Mouse (Mus musculus) liver, embryonic 14.5 days (tissue): ENCODE measurements around the gene Tdp1. TPM values are rescaled to one million over a fixed set of nuclear protein-coding genes. Genes with fewer than 3 reads are reported as not detected.

Experiments
- ATAC-seq: fragments of 200-750 bp; cut with Nextera tagmentation; 2 replicates; pipeline ENCODE4 v1.8.0; 2017; ENCODE audit warnings: moderate number of reproducible peaks, mild to moderate bottlenecking, moderate library complexity; ENCODE audit not compliant: insufficient read depth
- DNase-seq, 3 experiments: peaks; one replicate each; pipeline ENCODE4 v3.0.0-alpha.2; 2012 to 2013; ENCODE audit warnings: low read depth in 3 of 3, low spot score in 3 of 3
- H3K27ac ChIP-seq: fragments of 300-500 bp; sonication (generic); 2 replicates; pipeline ENCODE4 v1.5.1; 2014; ENCODE audit warnings: moderate library complexity, mild to moderate bottlenecking, control low read depth, inconsistent platforms
- H3K27me3 ChIP-seq: fragments of 300-500 bp; sonication (generic); 2 replicates; pipeline ENCODE4 v1.6.1; 2014; ENCODE audit warnings: mild to moderate bottlenecking, low read length, moderate library complexity; ENCODE audit not compliant: control insufficient read depth, insufficient read depth
- H3K36me3 ChIP-seq: fragments of 300-500 bp; sonication (generic); replicated peaks from 2 replicates; pipeline ENCODE4 v1.6.1; 2014; ENCODE audit warnings: low read depth; ENCODE audit not compliant: control insufficient read depth, insufficient read depth
- H3K4me1 ChIP-seq, 2 experiments: fragments of 200-500 bp in 1 of 2; fragments of 300-500 bp in 1 of 2; sonication (generic) in 1 of 2; replicated peaks; 2 replicates each; pipeline ENCODE4 v1.6.1; 2012 to 2014; ENCODE audit warnings: antibody characterized with exemption in 1 of 2, inconsistent platforms in 1 of 2, low read length in 1 of 2; ENCODE audit not compliant: control insufficient read depth in 2 of 2, insufficient read depth in 2 of 2
- H3K4me2 ChIP-seq: fragments of 300-500 bp; sonication (generic); 2 replicates; pipeline ENCODE4 v1.6.1; 2014; ENCODE audit warnings: low read depth, mild to moderate bottlenecking, control low read depth, moderate library complexity
- H3K4me3 ChIP-seq, 2 experiments: fragments of 200-500 bp in 1 of 2; fragments of 300-500 bp in 1 of 2; sonication (generic) in 1 of 2; 2 replicates each; pipeline ENCODE4 v1.5.1; 2012 to 2014; ENCODE audit warnings: low read depth in 2 of 2, low read length in 2 of 2, mild to moderate bottlenecking in 2 of 2, control low read depth in 1 of 2, inconsistent platforms in 1 of 2, moderate library complexity in 1 of 2; ENCODE audit not compliant: insufficient read depth in 1 of 2
- H3K9ac ChIP-seq: fragments of 300-500 bp; sonication (generic); replicated peaks from 2 replicates; pipeline ENCODE4 v1.6.1; 2014; ENCODE audit warnings: mild to moderate bottlenecking, control low read depth, moderate library complexity
- H3K9me3 ChIP-seq: fragments of 300-500 bp; sonication (generic); 2 replicates; pipeline ENCODE4 v1.6.1; 2016; ENCODE audit warnings: low read length, mixed read lengths; ENCODE audit not compliant: control insufficient read depth
- CTCF ChIP-seq: IDR thresholded peaks from 2 replicates; pipeline ENCODE4 v1.5.1; 2016; ENCODE audit warnings: antibody characterized with exemption, low read depth, control low read depth
- EP300 ChIP-seq: IDR thresholded peaks from 2 replicates; pipeline ENCODE4 v1.6.1; 2016; ENCODE audit warnings: antibody characterized with exemption, low read depth
- WGBS: fragments of 180-500 bp; shearing (Covaris S2); extraction: QIAGEN DNeasy Blood & Tissue Kit; methylation state at CpG from one replicate; pipeline ENCODE4 v1.1.7; 2014; ENCODE audit not compliant: insufficient replicate concordance; 5-methylcytosine and 5-hydroxymethylcytosine counted together
- polyA plus RNA-seq, 2 experiments: library from polyadenylated mRNA; depleted of rRNA in 1 of 2; stranded (reverse) in 1 of 2; unstranded in 1 of 2; fragments of >200 nt; fragmentation: Nextera tagmentation in 1 of 2; extraction: Ambion mirVana in 1 of 2; gene quantifications; 2 replicates each; pipeline versions ENCODE4 v1.2.1 to v1.2.3; 2012 to 2014

Tdp1 gene
- polyA plus RNA-seq, 2 experiments, result 16.8 to 23.3 TPM

DNA sequence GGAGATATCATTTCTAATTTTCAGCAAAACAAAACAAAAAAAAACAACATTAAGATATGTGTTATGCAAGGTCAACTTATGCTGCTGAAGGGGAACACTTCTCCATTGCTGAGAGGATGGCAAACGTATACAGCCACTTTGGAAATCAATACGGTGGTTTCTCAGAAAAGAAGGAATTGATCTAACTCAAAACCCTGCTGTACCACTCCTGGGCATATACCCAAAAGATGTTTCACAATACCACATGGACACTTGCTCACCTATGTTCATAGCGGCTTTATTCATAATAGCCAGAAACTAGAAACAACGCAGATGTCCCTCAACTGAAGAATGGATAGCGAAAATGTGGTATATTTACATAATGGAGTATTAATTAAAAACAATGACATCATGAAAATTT is 25.7 kb upstream of the Tdp1 start:
- Histone ChIP-seq H3K27ac (no peak overlapping the region), H3K4me2 (no peak overlapping the region), H3K9me3 (no peaks in the 10 kb centered on the region), H3K27me3 (no peaks in the 10 kb centered on the region), H3K9ac (no peak overlapping the region), H3K36me3 (no peaks in the 10 kb centered on the region), H3K4me1 (0 out of 4 replicates have a peak, but pooled peaks cover 0 to 4% of the 10 kb centered on the region in 2 experiments), H3K4me3 (no peak overlapping the region)
- ATAC-seq (no peak), DNase-seq (no peak)
- WGBS, result 78% methylated on average over 5 of the region's 5 CpGs
- TF ChIP-seq EP300, result no peak
- TF ChIP-seq CTCF, result no peak

GRCm38 (mm10) chr12:99859391-99860100 is 24.8 kb upstream of the Tdp1 start:
- no peak overlapping the region for H3K4me2 ChIP-seq
- WGBS, result 75% methylated on average over 3 of the region's 3 CpGs
- 0 out of 4 replicates have a peak, but pooled peaks cover 0 to 4% of the 10 kb centered on the region in 2 experiments for H3K4me1 ChIP-seq
- H3K27ac ChIP-seq, result no peak overlapping the region
- DNase-seq (no peak), ATAC-seq (no peak)
- H3K36me3 ChIP-seq, result no peaks in the 10 kb centered on the region
- no peak for TF ChIP-seq CTCF
- no peak for TF ChIP-seq EP300
- no peak overlapping the region for H3K9ac ChIP-seq
- H3K27me3 ChIP-seq, result no peaks in the 10 kb centered on the region
- H3K4me3 ChIP-seq, result no peak overlapping the region
- H3K9me3 ChIP-seq, result no peaks in the 10 kb centered on the region

- DNase-seq, result no peak
- WGBS, result 67% methylated on average over 4 of the region's 4 CpGs
Observed at GRCm38 (mm10) chr12:99860981-99861380, 23.3 kb upstream of the Tdp1 start.

GRCm38 (mm10) chr12:99864613-99865012 is 19.7 kb upstream of the Tdp1 start:
- H3K4me3 ChIP-seq, result no peak overlapping the region
- H3K4me1 ChIP-seq, result 0 out of 4 replicates have a peak, but pooled peaks cover 0 to 4% of the 10 kb centered on the region in 2 experiments
- H3K9ac ChIP-seq, result no peak overlapping the region
- H3K9me3 ChIP-seq, result no peaks in the 10 kb centered on the region
- ATAC-seq (no peak), DNase-seq (no peak)
- TF ChIP-seq CTCF, result no peak
- no peak for TF ChIP-seq EP300
- H3K27ac ChIP-seq, result no peak overlapping the region
- H3K36me3 ChIP-seq, result no peaks in the 10 kb centered on the region
- H3K27me3 ChIP-seq, result no peaks in the 10 kb centered on the region
- H3K4me2 ChIP-seq, result no peak overlapping the region

More at GRCm38 (mm10) chr12:99860981-99861380, 23.3 kb upstream of the Tdp1 start:
- no peak for ATAC-seq
- no peak overlapping the region for H3K4me3 ChIP-seq
- H3K27me3 ChIP-seq, result no peaks in the 10 kb centered on the region
- no peak overlapping the region for H3K27ac ChIP-seq
- no peak overlapping the region for H3K4me2 ChIP-seq
- no peaks in the 10 kb centered on the region for H3K9me3 ChIP-seq
- no peak overlapping the region for H3K9ac ChIP-seq
- 0 out of 4 replicates have a peak, but pooled peaks cover 0 to 4% of the 10 kb centered on the region in 2 experiments for H3K4me1 ChIP-seq
- no peak for TF ChIP-seq CTCF
- no peak for TF ChIP-seq EP300
- no peaks in the 10 kb centered on the region for H3K36me3 ChIP-seq

DNA sequence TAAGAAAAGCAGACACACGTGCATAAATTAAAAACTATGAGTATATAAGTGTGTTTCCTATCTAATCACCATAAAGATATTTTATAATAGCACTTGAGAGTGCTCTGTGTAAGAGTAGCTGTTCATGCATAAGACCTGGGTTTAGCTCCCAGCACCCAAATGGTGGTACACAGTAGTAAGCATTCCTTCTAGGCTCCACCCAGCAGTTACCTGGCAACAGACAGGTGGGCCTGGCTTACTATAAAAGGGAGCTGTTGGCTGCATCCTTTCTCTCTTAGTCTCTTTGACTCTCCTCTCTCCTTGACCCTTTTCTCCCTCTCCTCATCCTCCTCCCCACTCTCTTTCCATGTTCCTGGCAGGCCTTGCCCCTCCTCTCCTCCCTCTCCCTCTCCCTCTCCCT is 15.5 kb upstream of the Tdp1 start:
- H3K27me3 ChIP-seq, result no peaks in the 10 kb centered on the region
- WGBS, result 61% methylated on average over 1 of the region's 1 CpGs
- H3K36me3 ChIP-seq, result no peaks in the 10 kb centered on the region
- H3K9me3 ChIP-seq, result no peaks in the 10 kb centered on the region
- no peak overlapping the region for H3K27ac ChIP-seq
- ATAC-seq (no peak), DNase-seq (no peak)
- H3K4me3 ChIP-seq, result no peak overlapping the region
- no peak overlapping the region for H3K9ac ChIP-seq
- peaks cover 2 to 4% of the 10 kb centered on the region in 2 experiments; a peak in 1 of 4 replicates for H3K4me1 ChIP-seq
- no peak for TF ChIP-seq CTCF
- TF ChIP-seq EP300, result no peak
- no peak overlapping the region for H3K4me2 ChIP-seq
